Mouse (Mus musculus): ENCODE results near the gene Ncapd2. TPM values are rescaled to one million over a fixed set of nuclear protein-coding genes. Genes with fewer than 3 reads are reported as not detected.

Ncapd2 gene
- 20.1 TPM for polyA plus RNA-seq (2014; fragmentation: Illumina TruSeq; extraction: RNeasy Lipid Tissue Mini Kit (QIAGEN cat#74804); ENCODE audit: low read depth, low replicate concordance)

DNA sequence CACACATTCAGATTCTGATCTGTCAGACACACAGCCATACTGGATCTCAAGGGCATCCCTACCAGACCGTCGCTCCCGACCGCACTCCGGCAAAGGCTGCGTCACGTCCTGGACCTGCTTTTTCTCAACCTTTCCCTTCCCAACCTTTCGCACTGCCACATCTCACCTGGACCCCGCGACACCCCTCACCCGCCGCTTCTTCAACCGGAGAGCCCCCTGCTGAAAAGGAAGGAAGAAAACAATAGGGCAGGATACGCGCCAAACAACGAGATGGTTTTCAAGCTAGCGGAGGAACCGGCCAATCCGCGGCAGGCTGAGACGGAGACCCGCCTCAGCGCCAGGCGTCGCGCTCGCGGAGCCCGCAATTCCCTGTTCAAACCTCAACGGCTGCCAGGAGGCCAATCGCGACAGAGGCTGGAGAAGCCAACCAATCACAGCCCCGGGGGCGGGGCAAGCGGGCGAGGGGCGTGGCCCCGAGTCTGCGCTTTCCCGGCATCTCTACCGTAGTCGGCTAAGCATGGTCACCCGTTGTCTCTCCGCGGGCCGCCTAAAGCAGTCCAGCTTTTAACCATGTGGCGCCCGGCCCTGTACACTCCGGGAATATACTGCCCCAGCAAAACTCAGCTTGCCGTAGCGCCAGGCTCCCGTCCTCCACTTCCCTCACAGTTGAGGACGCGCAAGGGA lies at the start of gene Ncapd2, which contains the start of gene Mrpl51:
Gene Ncapd2, minus strand, starts transcription at position 370 of the 684 bp plus-strand sequence.
Gene Mrpl51, plus strand, starts transcription at position 470 of the 684 bp plus-strand sequence.

GRCm38 (mm10) chr6:125236782-125237181 lies 45.3 kb upstream of the Ncapd2 start, which contains the start of gene Cd27:
TSS of gene Cd27 (minus strand) at chr6:125237010.

GRCm38 (mm10) chr6:125231117-125232044 lies 39.9 kb upstream of the Ncapd2 start, which contains the start of gene Tapbpl:
TSS of gene Tapbpl (minus strand) at chr6:125231860.

DNA sequence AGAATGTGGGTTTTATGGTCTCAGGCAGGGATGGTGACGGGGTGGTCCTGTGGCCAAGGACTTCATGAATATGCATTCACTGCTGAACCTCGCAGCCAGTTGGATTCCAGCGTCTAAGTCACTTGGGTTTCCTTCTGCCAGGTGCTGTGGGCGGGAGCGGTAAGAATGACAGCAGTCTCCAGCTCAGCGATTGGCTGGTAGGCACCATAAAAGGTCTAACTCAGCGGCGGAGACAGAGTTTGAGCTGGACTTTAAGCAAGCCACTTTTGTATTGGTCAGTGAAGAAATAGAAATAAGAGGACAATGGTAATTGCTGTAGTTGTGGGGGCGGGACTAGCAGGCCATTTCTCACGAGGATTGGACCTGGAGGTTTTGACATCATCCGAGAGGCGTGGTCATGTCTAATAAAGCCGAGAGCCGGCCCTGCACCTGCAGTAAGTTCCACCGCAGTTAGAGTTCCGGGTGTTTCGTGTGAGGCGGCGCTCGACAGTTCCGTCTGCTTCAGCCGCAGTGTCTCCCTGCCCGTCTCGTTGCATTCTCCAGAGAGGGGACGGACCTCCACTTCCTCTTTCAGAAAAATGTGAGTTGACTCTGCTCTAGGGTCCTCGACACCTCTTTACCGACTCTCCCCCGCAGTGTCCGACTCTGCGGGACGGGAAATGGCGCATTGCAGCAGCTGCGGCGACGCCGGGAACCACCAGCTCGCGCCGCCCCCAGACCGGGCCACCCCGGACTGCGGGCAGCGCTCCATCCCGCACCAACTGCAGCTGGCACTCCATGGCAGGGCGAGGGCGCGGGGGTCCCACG lies 23.9 kb upstream of the Ncapd2 start, which contains the start of gene Vamp1:
Gene Vamp1, plus strand, starts transcription at position 404 of the 807 bp plus-strand sequence.

DNA sequence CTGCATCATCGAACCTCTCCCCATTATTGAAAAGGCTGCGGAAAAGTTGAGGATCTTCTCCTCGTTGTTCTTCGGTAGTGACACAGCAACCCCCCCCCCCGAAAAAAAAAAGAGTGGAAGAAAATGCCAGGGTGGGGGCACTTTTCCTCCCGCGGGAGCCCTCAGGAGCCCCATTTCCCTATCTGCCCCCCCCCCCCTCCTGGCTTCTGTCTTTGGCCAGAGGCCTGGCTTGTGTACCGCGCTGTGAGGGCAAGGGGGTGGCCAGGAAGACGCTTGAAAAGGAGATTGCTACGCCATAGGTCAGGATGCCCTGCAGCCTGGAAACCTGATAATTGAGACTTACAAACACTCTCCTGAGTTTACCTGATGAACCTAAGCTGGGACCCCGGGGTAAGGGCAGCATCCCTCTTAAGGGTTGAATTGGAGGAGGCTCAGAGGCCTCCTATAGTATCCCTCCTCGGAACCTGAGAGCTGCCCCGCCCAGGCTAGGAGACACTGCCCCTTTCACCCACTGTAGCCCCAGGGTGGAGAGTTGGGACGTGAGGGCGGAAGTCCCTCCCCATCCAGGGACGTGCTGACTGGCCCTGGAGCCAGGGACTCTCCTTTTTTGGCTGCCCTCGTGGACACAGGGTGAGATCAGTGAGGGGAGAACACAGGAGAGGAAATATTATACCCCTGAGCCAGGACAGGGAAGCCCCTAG lies 25.3 kb downstream of the Ncapd2 start, which contains the start of gene Gapdh:
Gene Gapdh, minus strand, starts transcription at position 417 of the 701 bp plus-strand sequence.

GRCm38 (mm10) chr6:125145001-125145400 lies 46.5 kb downstream of the Ncapd2 start, which contains the start of gene Iffo1:
TSS of gene Iffo1 (plus strand) at chr6:125145241.

DNA sequence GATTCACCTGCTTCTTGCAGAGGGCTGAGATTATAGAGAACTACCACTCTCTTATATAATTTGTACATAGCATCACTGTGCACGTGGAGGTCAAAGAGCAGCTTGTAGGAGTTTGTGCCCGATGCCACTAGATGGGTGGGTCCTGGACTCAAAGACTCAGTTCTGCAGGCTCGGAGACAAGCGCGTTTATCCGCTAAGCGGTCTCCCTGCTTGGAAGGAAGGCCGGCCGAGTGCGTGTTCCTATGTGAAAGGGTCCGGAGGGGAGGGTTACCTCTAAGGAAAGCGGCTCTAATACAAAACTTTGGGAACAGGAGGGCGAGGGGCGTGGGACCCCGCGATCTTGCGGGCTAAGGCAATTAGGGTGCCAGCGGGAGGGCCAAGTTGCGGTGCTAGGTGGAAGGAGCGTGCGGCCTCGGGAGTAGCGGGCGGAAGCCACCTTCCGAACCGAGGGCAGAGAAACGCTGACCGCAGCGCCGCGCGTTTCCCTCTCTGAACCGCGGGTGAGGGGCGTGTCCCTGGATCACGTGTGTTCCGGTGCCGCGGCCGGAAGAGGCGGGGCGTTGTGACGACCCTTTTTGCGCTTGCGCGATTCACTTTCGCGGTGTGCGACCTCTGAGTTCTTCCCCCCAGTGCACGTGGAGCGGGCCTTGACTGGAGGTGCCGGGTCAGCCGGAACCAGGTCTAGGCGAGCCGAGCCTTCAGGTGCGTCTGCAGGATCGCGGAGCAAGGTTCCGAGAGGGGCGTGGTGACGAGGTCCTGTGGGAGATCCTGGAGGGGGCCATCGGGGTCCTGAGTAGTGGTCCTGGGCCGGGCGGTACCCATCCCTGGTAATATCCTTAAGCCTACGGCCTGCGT lies 60.0 kb downstream of the Ncapd2 start, which contains the start of gene Nop2:
Gene Nop2, plus strand, starts transcription at position 608 of the 855 bp plus-strand sequence.

Other genes starting within 250 kb of the Ncapd2 start
- gene Cops7a, start 226.2 kb downstream of the Ncapd2 start, polyA plus RNA-seq (2014; fragmentation: Illumina TruSeq; extraction: RNeasy Lipid Tissue Mini Kit (QIAGEN cat#74804); ENCODE audit: low read depth, low replicate concordance): 36.9 TPM
- not detected for gene Pianp, start 195.0 kb downstream of the Ncapd2 start, polyA plus RNA-seq (2014; fragmentation: Illumina TruSeq; extraction: RNeasy Lipid Tissue Mini Kit (QIAGEN cat#74804); ENCODE audit: low read depth, low replicate concordance)
- gene Zfp384, start 182.6 kb downstream of the Ncapd2 start, polyA plus RNA-seq (2014; fragmentation: Illumina TruSeq; extraction: RNeasy Lipid Tissue Mini Kit (QIAGEN cat#74804); ENCODE audit: low read depth, low replicate concordance): 25.2 TPM
- gene Ing4, start 151.9 kb downstream of the Ncapd2 start, polyA plus RNA-seq (2014; fragmentation: Illumina TruSeq; extraction: RNeasy Lipid Tissue Mini Kit (QIAGEN cat#74804); ENCODE audit: low read depth, low replicate concordance): 3.7 TPM
- 113 TPM for gene Acrbp, start 142.0 kb downstream of the Ncapd2 start, polyA plus RNA-seq (2014; fragmentation: Illumina TruSeq; extraction: RNeasy Lipid Tissue Mini Kit (QIAGEN cat#74804); ENCODE audit: low read depth, low replicate concordance)
- not detected for gene Lpar5, start 123.8 kb downstream of the Ncapd2 start, polyA plus RNA-seq (2014; fragmentation: Illumina TruSeq; extraction: RNeasy Lipid Tissue Mini Kit (QIAGEN cat#74804); ENCODE audit: low read depth, low replicate concordance)
- 85.2 TPM for gene Chd4, start 95.7 kb downstream of the Ncapd2 start, polyA plus RNA-seq (2014; fragmentation: Illumina TruSeq; extraction: RNeasy Lipid Tissue Mini Kit (QIAGEN cat#74804); ENCODE audit: low read depth, low replicate concordance)
- gene Nop2, start 59.8 kb downstream of the Ncapd2 start, polyA plus RNA-seq (2014; fragmentation: Illumina TruSeq; extraction: RNeasy Lipid Tissue Mini Kit (QIAGEN cat#74804); ENCODE audit: low read depth, low replicate concordance): 3.4 TPM
- 9.8 TPM for gene Iffo1, start 46.5 kb downstream of the Ncapd2 start, polyA plus RNA-seq (2014; fragmentation: Illumina TruSeq; extraction: RNeasy Lipid Tissue Mini Kit (QIAGEN cat#74804); ENCODE audit: low read depth, low replicate concordance)
- 17.5 TPM for gene Gapdh, start 25.2 kb downstream of the Ncapd2 start, polyA plus RNA-seq (2014; fragmentation: Illumina TruSeq; extraction: RNeasy Lipid Tissue Mini Kit (QIAGEN cat#74804); ENCODE audit: low read depth, low replicate concordance)
- gene Mrpl51, start 100 bp upstream of the Ncapd2 start, polyA plus RNA-seq (2014; fragmentation: Illumina TruSeq; extraction: RNeasy Lipid Tissue Mini Kit (QIAGEN cat#74804); ENCODE audit: low read depth, low replicate concordance): 192 TPM
- 5.9 TPM for gene Vamp1, start 23.9 kb upstream of the Ncapd2 start, polyA plus RNA-seq (2014; fragmentation: Illumina TruSeq; extraction: RNeasy Lipid Tissue Mini Kit (QIAGEN cat#74804); ENCODE audit: low read depth, low replicate concordance)
- 0.94 TPM for gene Tapbpl, start 40.2 kb upstream of the Ncapd2 start, polyA plus RNA-seq (2014; fragmentation: Illumina TruSeq; extraction: RNeasy Lipid Tissue Mini Kit (QIAGEN cat#74804); ENCODE audit: low read depth, low replicate concordance)
- not detected for gene Cd27, start 45.3 kb upstream of the Ncapd2 start, polyA plus RNA-seq (2014; fragmentation: Illumina TruSeq; extraction: RNeasy Lipid Tissue Mini Kit (QIAGEN cat#74804); ENCODE audit: low read depth, low replicate concordance)
- 31.4 TPM for gene Tuba3a, start 94.3 kb upstream of the Ncapd2 start, polyA plus RNA-seq (2014; fragmentation: Illumina TruSeq; extraction: RNeasy Lipid Tissue Mini Kit (QIAGEN cat#74804); ENCODE audit: low read depth, low replicate concordance)
- 0.22 TPM for gene Ltbr, start 122.2 kb upstream of the Ncapd2 start, polyA plus RNA-seq (2014; fragmentation: Illumina TruSeq; extraction: RNeasy Lipid Tissue Mini Kit (QIAGEN cat#74804); ENCODE audit: low read depth, low replicate concordance)
- gene Scnn1a, start 129.0 kb upstream of the Ncapd2 start, polyA plus RNA-seq (2014; fragmentation: Illumina TruSeq; extraction: RNeasy Lipid Tissue Mini Kit (QIAGEN cat#74804); ENCODE audit: low read depth, low replicate concordance): 0.06 TPM
- gene Tnfrsf1a, start 157.7 kb upstream of the Ncapd2 start, polyA plus RNA-seq (2014; fragmentation: Illumina TruSeq; extraction: RNeasy Lipid Tissue Mini Kit (QIAGEN cat#74804); ENCODE audit: low read depth, low replicate concordance): 2.2 TPM
- not detected for gene Plekhg6, start 189.1 kb upstream of the Ncapd2 start, polyA plus RNA-seq (2014; fragmentation: Illumina TruSeq; extraction: RNeasy Lipid Tissue Mini Kit (QIAGEN cat#74804); ENCODE audit: low read depth, low replicate concordance)